Mouse (Mus musculus): ENCODE data around the gene Fblim1. TPM values are rescaled to one million over a fixed set of nuclear protein-coding genes. Genes with fewer than 3 reads are reported as not detected.
A peak's percentile ranks its signal among the peaks of the same experiment; 100 is the strongest.

The Fblim1 gene
- total RNA-seq, 4 experiments from 2014 or later: 0.39 to 4.4 (median 1.9) TPM

GRCm38 (mm10) chr4:141600364-141600763 lies 5.5 kb downstream of the Fblim1 start:
- no peak for DNase-seq (ENCODE audit: low spot score in 2 of 2)

GRCm38 (mm10) chr4:141599251-141600141 lies 6.4 kb downstream of the Fblim1 start:
- DNase-seq (ENCODE audit: low spot score in 2 of 2): no peak

GRCm38 (mm10) chr4:141598894-141599250 lies 7.0 kb downstream of the Fblim1 start:
- no peak for DNase-seq (ENCODE audit: low spot score in 2 of 2)

- no peak for DNase-seq (ENCODE audit: low spot score in 2 of 2)
Observed at GRCm38 (mm10) chr4:141598199-141598893, 7.5 kb downstream of the Fblim1 start.

- DNase-seq (ENCODE audit: low spot score in 2 of 2): no peak
Observed at GRCm38 (mm10) chr4:141596700-141597328, 9.1 kb downstream of the Fblim1 start.

- no peak for DNase-seq (ENCODE audit: low spot score in 2 of 2)
Observed at GRCm38 (mm10) chr4:141595605-141596268, 10.2 kb downstream of the Fblim1 start.

GRCm38 (mm10) chr4:141595138-141595537 lies 10.8 kb downstream of the Fblim1 start:
- DNase-seq (ENCODE audit: low spot score in 2 of 2): no peak

- no peak for DNase-seq (ENCODE audit: low spot score in 2 of 2)
Observed at GRCm38 (mm10) chr4:141591547-141591946, 14.3 kb downstream of the Fblim1 start.

GRCm38 (mm10) chr4:141583919-141584318 lies 22.0 kb downstream of the Fblim1 start:
- DNase-seq (ENCODE audit: low spot score in 2 of 2): no peak

- DNase-seq (ENCODE audit: low spot score in 2 of 2): no peak
Observed at GRCm38 (mm10) chr4:141581051-141581450, 24.8 kb downstream of the Fblim1 start.

GRCm38 (mm10) chr4:141578833-141579232 lies 27.1 kb downstream of the Fblim1 start:
- no peak for DNase-seq (ENCODE audit: low spot score in 2 of 2)

- DNase-seq (ENCODE audit: low spot score in 2 of 2): no peak
Observed at GRCm38 (mm10) chr4:141576877-141577276, 29.0 kb downstream of the Fblim1 start.

- no peak for DNase-seq (ENCODE audit: low spot score in 2 of 2)
Observed at GRCm38 (mm10) chr4:141576404-141576803, 29.5 kb downstream of the Fblim1 start.

GRCm38 (mm10) chr4:141574789-141575702 lies 30.9 kb downstream of the Fblim1 start:
- peak; percentile 62 to 79 for DNase-seq (ENCODE audit: low spot score in 2 of 2)

- DNase-seq (ENCODE audit: low spot score in 2 of 2): no peak
Observed at GRCm38 (mm10) chr4:141573359-141573966, 32.4 kb downstream of the Fblim1 start.

- no peak for DNase-seq (ENCODE audit: low spot score in 2 of 2)
Observed at GRCm38 (mm10) chr4:141572668-141573358, 33.1 kb downstream of the Fblim1 start.

GRCm38 (mm10) chr4:141571934-141572333 lies 34.0 kb downstream of the Fblim1 start:
- no peak for DNase-seq (ENCODE audit: low spot score in 2 of 2)

- no peak for DNase-seq (ENCODE audit: low spot score in 2 of 2)
Observed at GRCm38 (mm10) chr4:141571337-141571739, 34.6 kb downstream of the Fblim1 start.

- DNase-seq (ENCODE audit: low spot score in 2 of 2): no peak
Observed at GRCm38 (mm10) chr4:141570821-141571220, 35.1 kb downstream of the Fblim1 start.
